Mouse (Mus musculus) hindbrain, embryonic 16.5 days (tissue): Measurements from ENCODE around the gene Tbc1d8. TPM values are rescaled to one million over a fixed set of nuclear protein-coding genes. Genes with fewer than 3 reads are reported as not detected.
A peak's percentile ranks its signal among the peaks of the same experiment; 100 is the strongest.

Experiments used
- ATAC-seq: fragments of 200-750 bp; cut with Nextera tagmentation; 2 replicates; pipeline ENCODE4 v1.8.0; 2017; ENCODE audit warnings: moderate TSS enrichment, moderate library complexity
- H3K27ac ChIP-seq: fragments of 300-500 bp; sonication (generic); 2 replicates; pipeline ENCODE4 v1.5.1; 2014; ENCODE audit warnings: low read depth, mild to moderate bottlenecking, control low read depth, low read length, moderate library complexity
- H3K27me3 ChIP-seq: fragments of 300-500 bp; sonication (generic); replicated peaks from 2 replicates; pipeline ENCODE4 v1.6.1; 2014; ENCODE audit warnings: low read length; ENCODE audit not compliant: control insufficient read depth, insufficient read depth
- H3K36me3 ChIP-seq: fragments of 300-500 bp; sonication (generic); 2 replicates; pipeline ENCODE4 v1.6.1; 2014; ENCODE audit warnings: mild to moderate bottlenecking, low read length, moderate library complexity, mixed read lengths; ENCODE audit not compliant: control insufficient read depth, insufficient read depth
- H3K4me1 ChIP-seq: fragments of 300-500 bp; sonication (generic); 2 replicates; pipeline ENCODE4 v1.6.1; 2014; ENCODE audit warnings: low read depth, low read length; ENCODE audit not compliant: control insufficient read depth, insufficient read depth
- H3K4me2 ChIP-seq: fragments of 300-500 bp; sonication (generic); 2 replicates; pipeline ENCODE4 v1.6.1; 2014; ENCODE audit warnings: mild to moderate bottlenecking, low read length, control low read depth, moderate library complexity
- H3K4me3 ChIP-seq: fragments of 300-500 bp; sonication (generic); 2 replicates; pipeline ENCODE4 v1.5.1; 2014; ENCODE audit warnings: mild to moderate bottlenecking, low read length, control low read depth, moderate library complexity
- H3K9ac ChIP-seq: fragments of 300-500 bp; sonication (generic); 2 replicates; pipeline ENCODE4 v1.6.1; 2014; ENCODE audit warnings: low read depth, mild to moderate bottlenecking, control low read depth, low read length, moderate library complexity
- H3K9me3 ChIP-seq: fragments of 300-500 bp; sonication (generic); 2 replicates; pipeline ENCODE4 v1.6.1; 2014; ENCODE audit warnings: mild to moderate bottlenecking, low read length, moderate library complexity; ENCODE audit not compliant: control insufficient read depth
- WGBS: fragments of 180-500 bp; shearing (Covaris S2); extraction: QIAGEN DNeasy Blood & Tissue Kit; methylation state at CpG from one replicate; pipeline ENCODE4 v1.1.7; 2014; 5-methylcytosine and 5-hydroxymethylcytosine counted together
- polyA plus RNA-seq: library from polyadenylated mRNA; unstranded; fragments of >200 nt; fragmentation: Nextera tagmentation; extraction: Ambion mirVana; gene quantifications from 2 replicates; pipeline ENCODE4 v1.2.1, GENCODE M21; 2015

The Tbc1d8 gene
- polyA plus RNA-seq, 1 experiment from 2014 or later, result 9.9 TPM

GRCm38 (mm10) chr1:39468982-39469381 lies 9.6 kb downstream of the Tbc1d8 start:
- no peak overlapping the region for H3K9ac ChIP-seq
- H3K9me3 ChIP-seq, result no peaks in the 10 kb centered on the region
- H3K27me3 ChIP-seq, result no peaks in the 10 kb centered on the region
- H3K27ac ChIP-seq, result no peak overlapping the region
- H3K4me3 ChIP-seq, result no peak overlapping the region
- no peak overlapping the region for H3K4me2 ChIP-seq
- no peaks in the 10 kb centered on the region for H3K36me3 ChIP-seq
- no peak for ATAC-seq
- 80% methylated on average over 7 of the region's 7 CpGs for WGBS
- no peaks in the 10 kb centered on the region for H3K4me1 ChIP-seq

DNA sequence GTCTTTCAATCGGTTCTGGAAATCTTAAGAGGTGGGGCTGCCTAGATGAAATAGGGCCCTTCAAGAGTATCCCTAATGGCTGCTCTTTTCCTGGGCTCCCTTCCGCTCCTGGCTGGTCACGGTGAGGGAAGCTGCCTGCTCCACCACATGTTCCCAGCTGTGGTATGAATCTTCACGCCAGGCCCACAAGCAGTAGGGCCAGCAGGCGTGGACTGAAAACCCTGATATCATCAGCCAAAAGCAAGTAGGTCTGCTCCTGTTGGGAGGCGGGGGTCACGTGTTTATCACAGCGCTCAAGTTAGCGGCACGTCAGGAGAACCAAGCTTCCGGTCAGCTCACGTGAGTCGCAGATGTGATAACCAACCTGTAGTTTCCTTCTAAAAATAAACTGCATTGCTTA lies 12.0 kb downstream of the Tbc1d8 start:
- no peaks in the 10 kb centered on the region for H3K9me3 ChIP-seq
- 96% methylated on average over 13 of the region's 13 CpGs for WGBS
- no peaks in the 10 kb centered on the region for H3K4me1 ChIP-seq
- H3K9ac ChIP-seq, result no peak overlapping the region
- no peak overlapping the region for H3K27ac ChIP-seq
- no peaks in the 10 kb centered on the region for H3K27me3 ChIP-seq
- H3K4me3 ChIP-seq, result no peak overlapping the region
- ATAC-seq, result no peak
- H3K36me3 ChIP-seq, result no peaks in the 10 kb centered on the region
- no peak overlapping the region for H3K4me2 ChIP-seq

DNA sequence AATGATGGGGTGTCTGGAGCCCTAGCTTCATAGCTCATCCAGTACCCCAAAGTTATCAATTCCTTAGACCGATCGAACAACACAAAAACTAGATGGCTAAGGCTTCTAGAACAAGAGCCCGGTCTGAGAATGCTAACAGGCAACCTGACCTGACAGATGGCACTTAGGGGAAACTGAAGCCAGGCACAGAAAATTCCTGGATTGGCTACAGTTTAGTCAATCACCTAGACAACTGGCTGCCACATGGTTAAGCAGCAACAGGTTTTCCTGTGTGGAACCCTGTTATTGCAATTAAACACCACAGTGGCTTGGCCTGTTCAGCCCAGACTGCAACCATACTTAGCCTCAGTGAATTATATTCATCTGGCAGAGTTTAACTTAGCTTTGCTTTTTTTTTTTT lies 13.8 kb downstream of the Tbc1d8 start:
- H3K27ac ChIP-seq, result no peak overlapping the region
- no peaks in the 10 kb centered on the region for H3K4me1 ChIP-seq
- WGBS, result 90% methylated on average over 3 of the region's 3 CpGs
- no peak overlapping the region for H3K4me2 ChIP-seq
- H3K9me3 ChIP-seq, result no peaks in the 10 kb centered on the region
- H3K4me3 ChIP-seq, result no peak overlapping the region
- ATAC-seq, result no peak
- H3K9ac ChIP-seq, result no peak overlapping the region
- H3K27me3 ChIP-seq, result no peaks in the 10 kb centered on the region
- no peaks in the 10 kb centered on the region for H3K36me3 ChIP-seq

DNA sequence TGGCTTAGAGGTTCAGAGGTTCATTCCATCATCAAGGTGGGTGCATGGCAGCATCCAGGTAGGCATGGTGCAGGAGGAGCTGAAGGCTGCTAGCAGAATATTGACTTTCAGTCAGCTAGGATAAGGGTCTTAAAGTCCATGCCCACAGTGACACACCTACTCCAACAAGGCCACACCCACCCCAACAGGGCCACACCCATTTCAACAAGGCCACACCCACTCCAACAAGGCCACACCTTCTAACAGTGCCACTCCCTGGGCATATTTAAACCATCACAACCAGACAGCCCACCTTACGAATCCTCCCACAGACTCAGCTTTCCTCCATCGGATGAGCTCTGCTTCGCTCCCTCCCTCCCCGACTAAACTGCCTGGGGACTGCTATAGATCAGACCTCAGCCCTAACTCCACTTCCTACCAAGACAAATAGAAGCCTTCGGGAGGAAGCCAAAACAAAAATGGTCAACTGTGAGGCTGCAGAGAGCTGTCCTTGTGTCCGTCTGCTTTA lies 15.6 kb downstream of the Tbc1d8 start:
- no peak for ATAC-seq
- H3K4me1 ChIP-seq, result no peaks in the 10 kb centered on the region
- no peak overlapping the region for H3K9ac ChIP-seq
- no peaks in the 10 kb centered on the region for H3K27me3 ChIP-seq
- no peak overlapping the region for H3K4me2 ChIP-seq
- H3K36me3 ChIP-seq, result no peaks in the 10 kb centered on the region
- H3K27ac ChIP-seq, result no peak overlapping the region
- 88% methylated on average over 6 of the region's 6 CpGs for WGBS
- no peaks in the 10 kb centered on the region for H3K9me3 ChIP-seq
- no peak overlapping the region for H3K4me3 ChIP-seq

DNA sequence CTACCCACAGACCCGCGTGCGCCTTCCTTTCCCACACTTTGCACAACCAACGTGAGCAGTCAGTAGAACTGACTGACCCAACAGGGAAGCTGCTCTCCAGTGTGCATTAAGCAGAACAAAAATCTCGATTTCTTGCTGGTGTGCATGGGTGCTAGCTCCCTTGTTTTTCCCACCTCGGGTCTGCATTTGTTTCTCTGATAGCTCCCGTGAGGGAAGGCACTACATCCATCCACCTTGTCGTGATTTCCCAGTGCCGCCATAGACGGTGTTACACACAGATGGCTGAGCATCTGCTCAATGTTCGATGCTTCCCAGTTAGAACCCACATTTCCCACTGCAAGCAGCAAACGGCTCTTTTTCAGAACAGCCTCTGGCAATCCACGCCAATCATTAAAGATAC lies 16.5 kb downstream of the Tbc1d8 start:
- Histone ChIP-seq H3K4me3 (no peak overlapping the region), H3K9ac (no peak overlapping the region), H3K9me3 (no peaks in the 10 kb centered on the region), H3K4me2 (no peak overlapping the region), H3K27me3 (no peaks in the 10 kb centered on the region), H3K27ac (no peak overlapping the region), H3K36me3 (no peaks in the 10 kb centered on the region), H3K4me1 (no peaks in the 10 kb centered on the region)
- WGBS, result 82% methylated on average over 13 of the region's 13 CpGs
- ATAC-seq, result no peak

- no peak overlapping the region for H3K9ac ChIP-seq
- WGBS, result 70% methylated on average over 5 of the region's 5 CpGs
- no peak overlapping the region for H3K4me2 ChIP-seq
- no peaks in the 10 kb centered on the region for H3K4me1 ChIP-seq
- ATAC-seq, result no peak
- no peaks in the 10 kb centered on the region for H3K27me3 ChIP-seq
- H3K27ac ChIP-seq, result no peak overlapping the region
- no peaks in the 10 kb centered on the region for H3K36me3 ChIP-seq
- no peak overlapping the region for H3K4me3 ChIP-seq
- no peaks in the 10 kb centered on the region for H3K9me3 ChIP-seq
Measured at GRCm38 (mm10) chr1:39460495-39460894, 18.1 kb downstream of the Tbc1d8 start.

DNA sequence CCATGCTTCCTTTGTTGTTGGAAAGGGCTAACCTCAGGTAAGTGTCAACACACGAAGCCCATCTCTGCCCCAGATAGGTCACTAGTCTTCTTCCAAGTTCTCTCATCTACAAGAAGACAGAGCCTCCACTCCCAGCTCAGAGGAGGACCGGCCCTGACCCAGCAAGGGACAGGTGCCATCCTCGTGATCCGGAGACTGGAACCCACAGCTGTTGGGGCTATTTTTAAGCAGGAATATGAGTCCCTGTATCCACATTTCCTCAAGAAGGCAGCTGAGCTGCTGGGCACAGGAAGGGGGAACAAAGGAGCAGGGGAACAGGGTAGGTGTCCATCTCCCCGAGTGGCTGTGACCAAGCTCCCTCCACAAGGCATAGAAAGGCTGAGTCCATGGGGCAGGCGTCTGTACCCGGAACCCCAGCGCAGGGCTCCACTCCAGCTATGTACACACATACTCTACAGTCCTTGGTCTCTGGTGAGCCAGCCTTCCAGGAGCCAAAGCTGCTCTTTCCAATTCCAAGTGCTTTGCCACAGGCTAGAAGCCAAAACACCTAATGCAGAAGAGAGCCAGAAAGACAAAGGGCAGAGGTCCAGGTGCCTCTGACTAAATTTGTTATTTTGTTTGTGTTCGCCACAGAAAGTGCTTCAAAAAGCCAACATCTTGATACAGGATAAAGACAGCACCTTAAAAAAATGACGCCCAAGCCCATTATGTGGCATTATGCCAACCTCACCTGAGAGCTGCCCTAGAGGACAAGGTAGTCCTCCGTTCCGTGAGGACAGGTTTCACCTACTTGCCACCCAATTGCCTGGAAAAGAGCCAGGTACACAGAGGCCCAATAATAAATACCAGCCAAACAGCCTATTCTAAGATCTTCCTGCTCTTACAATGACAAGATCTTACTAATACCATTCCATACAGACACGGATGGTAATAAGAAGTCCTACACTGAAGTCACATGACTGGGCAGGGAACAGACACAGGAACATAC lies 20.4 kb downstream of the Tbc1d8 start:
- Histone ChIP-seq H3K4me1 (no peaks in the 10 kb centered on the region; the same call in 1 of the 2 replicates), H3K27me3 (no peaks in the 10 kb centered on the region), H3K9ac (no peak overlapping the region), H3K4me2 (no peak overlapping the region), H3K4me3 (no peak overlapping the region), H3K36me3 (no peaks in the 10 kb centered on the region), H3K9me3 (no peaks in the 10 kb centered on the region), H3K27ac (no peak overlapping the region)
- WGBS, result 90% methylated on average over 13 of the region's 13 CpGs
- no peak for ATAC-seq

DNA sequence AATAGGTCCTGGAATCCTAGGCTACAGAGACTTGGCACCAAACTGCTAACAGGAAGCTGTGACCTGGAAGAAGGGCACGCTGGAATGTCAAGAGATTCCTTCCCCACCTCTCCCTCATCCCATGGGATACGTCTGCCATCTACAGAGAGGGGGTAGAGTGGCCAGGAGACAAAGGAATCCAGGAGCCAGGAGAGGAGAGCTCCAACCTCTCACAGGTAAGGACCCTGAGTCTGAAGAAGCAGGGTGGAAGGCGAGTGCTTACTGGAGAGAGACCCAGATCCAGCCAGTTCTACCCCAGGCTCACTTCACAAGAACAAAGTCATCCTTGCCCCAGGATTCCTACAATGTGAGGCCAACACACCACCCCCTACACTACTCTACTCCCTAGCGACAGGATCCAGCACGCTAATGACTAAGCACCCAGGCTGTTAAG lies 22.1 kb downstream of the Tbc1d8 start:
- Histone ChIP-seq H3K27me3 (no peaks in the 10 kb centered on the region), H3K4me1 (no peaks in the 10 kb centered on the region; the same call in 1 of the 2 replicates), H3K4me3 (no peak overlapping the region), H3K9me3 (no peaks in the 10 kb centered on the region), H3K9ac (no peak overlapping the region), H3K4me2 (no peak overlapping the region), H3K36me3 (no peaks in the 10 kb centered on the region), H3K27ac (no peak overlapping the region)
- ATAC-seq, result peak; percentile 62
- WGBS, result 72% methylated on average over 5 of the region's 5 CpGs

DNA sequence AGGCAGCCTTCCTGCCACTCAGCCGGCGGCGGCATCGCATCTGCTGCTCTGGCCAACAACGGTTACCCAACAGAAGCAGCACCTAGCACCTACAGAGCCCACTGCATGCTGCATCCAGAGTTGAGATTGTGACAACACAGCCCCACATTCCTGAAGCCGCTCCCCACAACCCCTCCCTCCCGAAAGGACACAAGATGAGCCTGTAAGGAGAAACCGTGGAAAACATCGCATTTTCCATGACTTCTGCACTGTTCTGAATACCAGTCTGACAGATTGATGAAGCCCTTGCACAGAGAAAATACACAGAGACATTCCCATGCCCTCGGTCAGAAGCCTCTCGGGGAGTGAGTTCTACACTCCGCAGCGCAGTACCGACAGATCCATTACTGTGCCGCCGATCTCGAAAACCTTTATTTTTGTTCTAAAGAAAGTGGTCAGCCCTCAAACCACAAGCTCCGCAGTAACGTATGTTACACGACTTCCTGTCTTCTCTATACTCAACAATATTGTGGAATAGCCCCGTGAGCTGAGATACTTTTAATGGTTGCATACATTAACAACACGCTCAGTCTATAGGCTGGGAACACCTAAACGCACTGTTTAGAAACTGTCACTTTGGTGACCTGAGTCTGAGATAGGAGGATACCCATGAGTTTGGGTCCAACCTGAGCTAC lies 23.1 kb downstream of the Tbc1d8 start:
- no peaks in the 10 kb centered on the region; the same call in 1 of the 2 replicates for H3K4me1 ChIP-seq
- ATAC-seq, result no peak

More for the DNA sequence above, 23.1 kb downstream of the Tbc1d8 start:
- Histone ChIP-seq H3K9me3 (no peaks in the 10 kb centered on the region), H3K9ac (no peak overlapping the region), H3K4me3 (no peak overlapping the region), H3K4me2 (no peak overlapping the region), H3K27ac (no peak overlapping the region), H3K36me3 (no peaks in the 10 kb centered on the region), H3K27me3 (no peaks in the 10 kb centered on the region)
- 85% methylated on average over 23 of the region's 23 CpGs for WGBS
